Mouse (Mus musculus) cortical plate, adult 2 months (tissue): Measurements from ENCODE around the gene Ksr1. TPM values are rescaled to one million over a fixed set of nuclear protein-coding genes. Genes with fewer than 3 reads are reported as not detected.

Experiments used
- H3K27ac ChIP-seq: fragments of 200-500 bp; 2 replicates; pipeline ENCODE4 v1.5.1; 2012; ENCODE audit warnings: low read length, control low read depth, inconsistent platforms; ENCODE audit not compliant: insufficient read depth
- H3K4me1 ChIP-seq: fragments of 200-500 bp; 2 replicates; pipeline ENCODE4 v1.6.1; 2011; ENCODE audit warnings: low read length; ENCODE audit not compliant: control insufficient read depth, insufficient read depth
- H3K4me3 ChIP-seq: fragments of 200-500 bp; 2 replicates; pipeline ENCODE4 v1.5.1; 2011; ENCODE audit warnings: mild to moderate bottlenecking, low read length, control low read depth; ENCODE audit not compliant: insufficient read depth
- CTCF ChIP-seq: fragments of 200-500 bp; IDR thresholded peaks from 2 replicates; pipeline ENCODE4 v1.5.1; 2011; ENCODE audit warnings: mild to moderate bottlenecking, control low read depth, low read length; ENCODE audit not compliant: insufficient read depth; ENCODE audit errors: extremely low read depth
- POLR2A ChIP-seq: fragments of 200-500 bp; IDR thresholded peaks from 2 replicates; pipeline ENCODE4 v1.6.1; 2011; ENCODE audit warnings: mild to moderate bottlenecking, low read length, control low read depth; ENCODE audit not compliant: insufficient read depth; ENCODE audit errors: extremely low read depth
- polyA plus RNA-seq: library from polyadenylated mRNA; depleted of rRNA; stranded (reverse); fragments of >200 nt; gene quantifications from 2 replicates; pipeline ENCODE4 v1.2.3, GENCODE M21; 2012

Gene Ksr1
- polyA plus RNA-seq, 1 experiment = 32.8 TPM

DNA sequence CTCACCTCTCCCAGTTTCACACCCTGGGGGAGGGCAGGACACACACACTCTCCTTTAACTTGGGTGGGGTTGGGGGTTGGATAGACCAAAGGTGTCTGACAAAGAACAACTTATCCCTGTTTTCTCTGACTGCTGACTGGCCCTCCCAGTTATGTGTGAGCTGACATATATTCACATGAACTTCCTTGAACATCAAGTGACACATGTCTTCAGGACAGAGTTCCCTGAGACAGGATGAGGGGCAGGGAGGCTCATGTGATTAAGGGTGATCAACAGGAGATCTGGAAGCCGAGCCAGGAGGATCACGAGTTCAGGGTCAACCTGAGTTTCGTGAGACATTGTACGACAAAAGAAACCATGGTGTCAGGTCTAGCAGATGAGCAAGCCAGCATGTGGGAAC, 35.7 kb upstream of the Ksr1 start:
- Histone ChIP-seq H3K4me3 (no peak overlapping the region), H3K4me1 (peaks cover 8% of the 10 kb centered on the region), H3K27ac (no peak overlapping the region)
- TF ChIP-seq CTCF (no peak), POLR2A (no peak)

DNA sequence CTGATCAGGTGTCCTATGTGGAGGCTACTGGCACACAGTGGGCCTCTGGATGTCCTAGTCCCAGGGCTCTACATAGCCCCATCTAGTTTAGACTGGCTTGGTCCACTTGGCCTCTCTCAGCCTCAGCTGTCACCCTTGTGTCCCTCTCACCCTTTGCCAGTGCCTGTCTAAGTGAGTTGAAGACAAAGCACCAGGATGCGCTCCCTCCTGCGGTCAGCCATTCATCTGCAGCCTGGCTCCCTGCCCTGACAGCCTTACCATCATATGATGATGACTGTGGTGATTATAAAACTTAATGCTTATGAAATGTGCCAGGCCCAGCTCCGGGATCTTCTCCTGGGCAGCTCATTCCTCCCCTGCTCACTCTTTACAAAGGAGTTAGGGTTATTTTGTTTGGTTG, 30.5 kb upstream of the Ksr1 start:
- Histone ChIP-seq H3K27ac (no peak overlapping the region), H3K4me3 (no peak overlapping the region), H3K4me1 (peaks cover 2% of the 10 kb centered on the region; the same call in 1 of the 2 replicates)
- TF ChIP-seq CTCF (no peak), POLR2A (no peak)

DNA sequence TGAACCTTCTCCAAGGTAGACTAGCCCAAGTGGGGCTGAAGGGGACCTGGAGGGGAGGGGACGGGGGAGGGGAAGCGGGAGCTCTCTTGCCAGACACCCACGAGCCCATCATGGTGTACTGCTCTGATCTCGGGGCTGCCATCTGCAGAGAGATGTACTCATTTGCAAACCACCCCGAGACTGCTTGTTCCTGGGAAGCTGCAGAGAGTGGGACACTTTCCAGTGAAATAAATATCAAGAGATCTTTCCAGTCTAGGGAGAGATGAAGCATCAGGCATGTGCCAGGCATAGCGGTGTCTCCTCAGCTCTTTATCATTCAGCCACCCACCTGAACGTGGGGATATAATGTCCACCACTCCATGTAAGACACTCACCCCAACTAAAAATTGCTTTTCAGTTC, 25.8 kb upstream of the Ksr1 start:
- TF ChIP-seq POLR2A (no peak), CTCF (no peak)
- H3K4me1 ChIP-seq = peaks cover 2% of the 10 kb centered on the region; the same call in 1 of the 2 replicates
- no peak overlapping the region for H3K4me3 ChIP-seq
- no peak overlapping the region for H3K27ac ChIP-seq

DNA sequence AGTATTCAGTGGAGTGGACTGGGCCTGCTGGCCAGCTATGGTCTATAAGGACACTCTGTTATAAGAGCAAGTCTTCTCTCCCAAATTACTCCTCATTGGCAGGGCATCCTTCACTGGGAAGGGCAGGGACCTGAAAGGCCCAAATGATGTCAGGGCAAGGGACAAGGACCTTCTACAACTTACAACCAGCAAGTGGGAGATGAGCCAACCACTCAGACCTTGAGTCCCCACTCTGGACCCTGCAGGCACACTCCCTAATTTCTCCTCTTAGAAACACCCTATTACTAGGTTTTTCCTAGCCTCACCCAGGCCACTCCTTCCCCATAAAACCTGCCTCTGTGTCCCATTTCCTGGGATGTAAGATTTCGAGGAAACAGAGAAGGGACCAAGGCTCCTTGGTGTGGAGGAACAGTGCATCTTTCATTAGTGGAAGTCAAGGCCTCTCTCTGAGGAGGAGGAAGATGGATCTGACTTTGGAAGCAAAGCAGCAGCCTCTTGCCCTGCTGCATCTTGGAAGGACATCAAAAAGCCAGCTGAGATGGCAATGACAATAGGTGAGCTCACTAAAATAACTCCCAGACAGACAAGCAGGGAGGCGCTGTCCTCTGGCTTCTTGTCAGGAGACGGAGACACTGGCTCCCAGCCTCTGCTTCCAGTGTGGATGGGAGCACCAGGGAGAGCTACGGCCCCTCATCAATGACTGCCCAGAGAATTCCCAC, 20.5 kb upstream of the Ksr1 start:
- Histone ChIP-seq H3K4me3 (no peak overlapping the region), H3K27ac (no peak overlapping the region), H3K4me1 (no peaks in the 10 kb centered on the region)
- TF ChIP-seq POLR2A (no peak), CTCF (no peak)

DNA sequence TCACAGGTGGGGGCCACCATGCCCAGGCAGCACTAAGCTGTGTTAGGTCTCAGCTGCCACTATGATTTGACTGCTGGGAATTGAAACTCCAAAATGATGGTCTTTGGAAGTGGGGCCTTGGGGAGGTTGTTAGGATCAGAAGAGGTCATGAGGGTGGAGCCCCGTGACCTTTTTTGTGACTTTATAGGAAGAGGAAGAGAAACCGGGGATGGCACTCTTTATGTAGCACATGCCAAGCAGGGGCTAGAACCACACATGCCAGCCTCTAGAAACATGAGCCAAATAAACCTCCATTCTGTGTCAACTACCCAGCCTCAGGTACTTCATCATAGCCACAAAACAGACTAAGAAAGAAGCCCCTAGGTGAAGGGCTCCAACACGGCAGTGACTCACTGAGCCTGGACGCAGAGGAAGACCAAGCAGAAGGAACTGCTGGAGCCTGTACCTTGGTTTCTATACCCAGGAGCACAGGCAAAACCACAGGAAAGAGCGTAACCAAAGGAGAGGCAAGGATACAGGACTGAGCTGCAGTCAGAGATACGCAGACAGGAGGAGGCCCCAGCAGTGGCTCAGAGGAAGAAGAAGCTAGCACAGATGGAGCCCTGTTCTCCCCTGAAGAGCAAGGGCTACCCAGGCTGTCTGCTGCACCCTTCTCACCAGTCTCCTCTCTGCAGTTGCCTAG, 15.0 kb upstream of the Ksr1 start:
- no peak overlapping the region for H3K27ac ChIP-seq
- H3K4me3 ChIP-seq = no peak overlapping the region
- H3K4me1 ChIP-seq = no peaks in the 10 kb centered on the region
- TF ChIP-seq POLR2A (no peak), CTCF (no peak)

DNA sequence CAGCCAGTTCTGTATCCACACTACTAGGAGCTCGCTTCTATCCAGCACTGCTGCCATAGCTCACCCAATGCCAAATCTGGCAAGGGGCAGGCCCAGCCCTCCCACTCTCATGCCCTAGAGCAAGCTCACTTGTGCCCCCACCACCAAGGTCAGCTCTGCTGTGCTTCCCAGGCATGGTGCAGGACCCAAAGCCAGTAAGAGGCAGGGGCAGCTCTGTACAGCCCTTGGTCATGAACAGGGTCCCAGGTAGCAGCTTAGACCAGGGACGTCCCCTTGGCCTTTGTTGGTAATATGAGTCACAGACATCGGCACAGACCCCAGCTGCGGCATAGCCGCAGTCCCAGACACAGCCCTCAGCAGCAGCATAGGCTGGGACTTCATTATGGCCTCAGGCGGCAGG, 13.9 kb upstream of the Ksr1 start:
- TF ChIP-seq POLR2A (no peak), CTCF (no peak)
- no peak overlapping the region for H3K27ac ChIP-seq
- H3K4me3 ChIP-seq = no peak overlapping the region
- no peaks in the 10 kb centered on the region for H3K4me1 ChIP-seq

DNA sequence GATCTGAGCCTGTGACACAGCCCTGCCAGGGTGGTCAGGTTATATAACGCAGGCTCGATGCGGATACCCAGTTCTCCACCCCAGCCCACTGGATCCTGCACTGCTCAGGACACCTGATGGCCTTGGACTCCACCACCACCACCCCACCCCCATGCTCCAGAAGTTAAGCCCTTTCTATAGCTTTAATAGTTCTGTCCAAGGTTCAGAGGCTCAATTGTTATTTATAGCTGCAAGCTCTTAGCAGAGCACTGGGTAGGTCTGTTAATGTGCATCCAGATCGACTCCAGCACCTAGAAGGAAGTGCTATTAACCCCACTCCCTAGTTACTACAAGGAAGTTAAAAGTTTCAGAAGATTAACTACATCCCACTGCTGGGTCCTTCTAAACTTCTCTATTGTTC, 11.5 kb upstream of the Ksr1 start:
- Histone ChIP-seq H3K4me1 (no peaks in the 10 kb centered on the region), H3K27ac (no peak overlapping the region), H3K4me3 (no peak overlapping the region)
- TF ChIP-seq POLR2A (no peak), CTCF (no peak)

DNA sequence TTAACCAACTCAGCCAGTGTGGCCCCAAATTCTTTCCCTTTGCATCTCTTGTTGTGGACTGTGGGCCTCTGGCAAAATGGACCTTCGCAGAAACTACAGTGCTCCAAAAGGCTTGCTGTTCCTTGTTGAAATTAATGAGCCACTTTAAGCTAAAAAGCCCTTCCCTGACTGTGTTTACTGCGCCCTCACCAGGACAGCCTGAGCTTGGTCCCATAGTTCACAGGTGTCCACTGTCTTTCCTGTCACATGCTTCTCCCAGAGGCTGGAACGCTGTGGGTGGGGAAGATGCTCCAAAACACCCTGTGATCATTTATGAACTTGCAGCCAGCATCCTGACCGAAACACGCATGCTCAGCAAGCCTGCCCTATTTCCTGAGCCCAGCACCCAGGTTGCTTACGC, 9.1 kb upstream of the Ksr1 start:
- no peaks in the 10 kb centered on the region for H3K4me1 ChIP-seq
- TF ChIP-seq CTCF = no peak

DNA sequence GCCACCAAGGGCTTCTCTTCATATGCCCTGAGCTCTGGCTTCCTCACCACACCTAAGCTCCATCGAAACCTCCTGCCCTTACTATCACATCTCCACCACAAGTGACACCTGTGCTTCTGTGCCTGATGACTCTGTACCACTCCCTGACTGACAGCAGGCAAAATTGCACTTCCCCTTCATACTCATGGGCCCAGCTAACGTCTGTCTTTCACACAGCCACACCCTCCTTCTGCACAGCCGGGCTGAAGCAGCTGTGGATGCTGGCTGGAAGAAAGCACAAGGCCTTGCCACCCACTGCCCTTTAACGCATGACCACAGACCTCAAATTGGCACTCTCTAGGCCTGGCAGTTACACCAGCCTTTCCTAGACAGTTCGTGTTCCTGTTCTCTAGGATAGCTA, 6.5 kb upstream of the Ksr1 start:
- no peak for TF ChIP-seq POLR2A
- no peak for TF ChIP-seq CTCF

More for the DNA sequence above, 9.1 kb upstream of the Ksr1 start:
- Histone ChIP-seq H3K4me3 (no peak overlapping the region), H3K27ac (no peak overlapping the region)

DNA sequence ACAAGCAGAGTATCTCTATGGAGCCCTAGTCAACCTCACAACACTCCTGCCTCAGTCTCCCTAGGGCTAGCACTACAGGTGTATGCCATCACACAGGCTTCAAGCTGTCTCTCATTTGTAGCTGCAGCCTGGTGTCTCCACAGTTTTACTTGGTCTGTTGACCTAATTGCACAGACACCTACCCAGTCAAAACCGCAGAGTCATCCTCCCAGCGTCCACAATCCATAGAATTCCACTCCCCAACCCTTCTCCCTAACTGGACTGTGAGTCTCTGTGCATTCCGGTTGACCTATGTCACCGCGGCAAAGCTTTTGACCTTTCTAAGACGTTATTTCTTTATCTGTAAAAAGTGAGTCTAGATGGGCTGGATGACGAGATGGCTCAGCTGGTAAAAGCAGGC, 5.7 kb upstream of the Ksr1 start:
- no peak overlapping the region for H3K27ac ChIP-seq

More for the DNA sequence above, 6.5 kb upstream of the Ksr1 start:
- no peaks in the 10 kb centered on the region for H3K4me1 ChIP-seq
- no peak overlapping the region for H3K4me3 ChIP-seq
- H3K27ac ChIP-seq = no peak overlapping the region

More for the DNA sequence above, 5.7 kb upstream of the Ksr1 start:
- TF ChIP-seq POLR2A (no peak), CTCF (no peak)
- no peaks in the 10 kb centered on the region for H3K4me1 ChIP-seq
- H3K4me3 ChIP-seq = no peak overlapping the region
